Mouse (Mus musculus): Measurements from ENCODE around the gene Ccdc93.

The Ccdc93 gene

GRCm38 (mm10) chr1:121435981-121436380, 5.1 kb downstream of the Ccdc93 start:
- in situ Hi-C loops (cut with MboI; ENCODE audit: low pct_unique_long_range_greater_than_20kb in 1 of 2, low sequenced_read_pairs in 2 of 2, unreplicated experiment in 1 of 2): no loop called here

GRCm38 (mm10) chr1:121440535-121441381, 9.9 kb downstream of the Ccdc93 start:
- in situ Hi-C loops (cut with MboI; ENCODE audit: low pct_unique_long_range_greater_than_20kb in 1 of 2, low sequenced_read_pairs in 2 of 2, unreplicated experiment in 1 of 2): no loop called here

GRCm38 (mm10) chr1:121444147-121444546, 13.3 kb downstream of the Ccdc93 start:
- in situ Hi-C loops (cut with MboI; ENCODE audit: low pct_unique_long_range_greater_than_20kb in 1 of 2, low sequenced_read_pairs in 2 of 2, unreplicated experiment in 1 of 2): no loop called here

- in situ Hi-C loops (cut with MboI; ENCODE audit: low pct_unique_long_range_greater_than_20kb in 1 of 2, low sequenced_read_pairs in 2 of 2, unreplicated experiment in 1 of 2): no loop called here
Measured at GRCm38 (mm10) chr1:121447216-121447615, 16.4 kb downstream of the Ccdc93 start.

GRCm38 (mm10) chr1:121448166-121448565, 17.3 kb downstream of the Ccdc93 start:
- in situ Hi-C loops (cut with MboI; ENCODE audit: low pct_unique_long_range_greater_than_20kb in 1 of 2, low sequenced_read_pairs in 2 of 2, unreplicated experiment in 1 of 2): no loop called here

- in situ Hi-C loops (cut with MboI; ENCODE audit: low pct_unique_long_range_greater_than_20kb in 1 of 2, low sequenced_read_pairs in 2 of 2, unreplicated experiment in 1 of 2): no loop called here
Measured at GRCm38 (mm10) chr1:121451009-121451408, 20.2 kb downstream of the Ccdc93 start.

GRCm38 (mm10) chr1:121452498-121452897, 21.6 kb downstream of the Ccdc93 start:
- in situ Hi-C loops (cut with MboI; ENCODE audit: low pct_unique_long_range_greater_than_20kb in 1 of 2, low sequenced_read_pairs in 2 of 2, unreplicated experiment in 1 of 2): no loop called here

GRCm38 (mm10) chr1:121453053-121453452, 22.2 kb downstream of the Ccdc93 start:
- in situ Hi-C loops (cut with MboI; ENCODE audit: low pct_unique_long_range_greater_than_20kb in 1 of 2, low sequenced_read_pairs in 2 of 2, unreplicated experiment in 1 of 2): no loop called here

GRCm38 (mm10) chr1:121454951-121455350, 24.1 kb downstream of the Ccdc93 start:
- in situ Hi-C loops (cut with MboI; ENCODE audit: low pct_unique_long_range_greater_than_20kb in 1 of 2, low sequenced_read_pairs in 2 of 2, unreplicated experiment in 1 of 2): no loop called here

- in situ Hi-C loops (cut with MboI; ENCODE audit: low pct_unique_long_range_greater_than_20kb in 1 of 2, low sequenced_read_pairs in 2 of 2, unreplicated experiment in 1 of 2): no loop called here
Measured at GRCm38 (mm10) chr1:121460077-121460476, 29.2 kb downstream of the Ccdc93 start.

- in situ Hi-C loops (cut with MboI; ENCODE audit: low pct_unique_long_range_greater_than_20kb in 1 of 2, low sequenced_read_pairs in 2 of 2, unreplicated experiment in 1 of 2): no loop called here
Measured at GRCm38 (mm10) chr1:121461895-121462294, 31.0 kb downstream of the Ccdc93 start.

GRCm38 (mm10) chr1:121462643-121463042, 31.8 kb downstream of the Ccdc93 start:
- in situ Hi-C loops (cut with MboI; ENCODE audit: low pct_unique_long_range_greater_than_20kb in 1 of 2, low sequenced_read_pairs in 2 of 2, unreplicated experiment in 1 of 2): no loop called here

- in situ Hi-C loops (cut with MboI; ENCODE audit: low pct_unique_long_range_greater_than_20kb in 1 of 2, low sequenced_read_pairs in 2 of 2, unreplicated experiment in 1 of 2): no loop called here
Measured at GRCm38 (mm10) chr1:121463806-121464205, 33.0 kb downstream of the Ccdc93 start.

- in situ Hi-C loops (cut with MboI; ENCODE audit: low pct_unique_long_range_greater_than_20kb in 1 of 2, low sequenced_read_pairs in 2 of 2, unreplicated experiment in 1 of 2): no loop called here
Measured at GRCm38 (mm10) chr1:121466276-121466675, 35.4 kb downstream of the Ccdc93 start.

GRCm38 (mm10) chr1:121468271-121468670, 37.4 kb downstream of the Ccdc93 start:
- in situ Hi-C loops (cut with MboI; ENCODE audit: low pct_unique_long_range_greater_than_20kb in 1 of 2, low sequenced_read_pairs in 2 of 2, unreplicated experiment in 1 of 2): no loop called here

- in situ Hi-C loops (cut with MboI; ENCODE audit: low pct_unique_long_range_greater_than_20kb in 1 of 2, low sequenced_read_pairs in 2 of 2, unreplicated experiment in 1 of 2): no loop called here
Measured at GRCm38 (mm10) chr1:121471503-121471902, 40.7 kb downstream of the Ccdc93 start.

- in situ Hi-C loops (cut with MboI; ENCODE audit: low pct_unique_long_range_greater_than_20kb in 1 of 2, low sequenced_read_pairs in 2 of 2, unreplicated experiment in 1 of 2): no loop called here
Measured at GRCm38 (mm10) chr1:121477716-121478115, 46.9 kb downstream of the Ccdc93 start.

- in situ Hi-C loops (cut with MboI; ENCODE audit: low pct_unique_long_range_greater_than_20kb in 1 of 2, low sequenced_read_pairs in 2 of 2, unreplicated experiment in 1 of 2): no loop called here
Measured at GRCm38 (mm10) chr1:121478284-121478980, 47.6 kb downstream of the Ccdc93 start.

- in situ Hi-C loops (cut with MboI; ENCODE audit: low pct_unique_long_range_greater_than_20kb in 1 of 2, low sequenced_read_pairs in 2 of 2, unreplicated experiment in 1 of 2): no loop called here
Measured at GRCm38 (mm10) chr1:121479403-121479802, 48.6 kb downstream of the Ccdc93 start.

- in situ Hi-C loops (cut with MboI; ENCODE audit: low pct_unique_long_range_greater_than_20kb in 1 of 2, low sequenced_read_pairs in 2 of 2, unreplicated experiment in 1 of 2): no loop called here
Measured at GRCm38 (mm10) chr1:121483091-121483490, 52.2 kb downstream of the Ccdc93 start.
